9 mouse cellular contexts compared by ENCODE assay signal in the genomic region with DNA sequence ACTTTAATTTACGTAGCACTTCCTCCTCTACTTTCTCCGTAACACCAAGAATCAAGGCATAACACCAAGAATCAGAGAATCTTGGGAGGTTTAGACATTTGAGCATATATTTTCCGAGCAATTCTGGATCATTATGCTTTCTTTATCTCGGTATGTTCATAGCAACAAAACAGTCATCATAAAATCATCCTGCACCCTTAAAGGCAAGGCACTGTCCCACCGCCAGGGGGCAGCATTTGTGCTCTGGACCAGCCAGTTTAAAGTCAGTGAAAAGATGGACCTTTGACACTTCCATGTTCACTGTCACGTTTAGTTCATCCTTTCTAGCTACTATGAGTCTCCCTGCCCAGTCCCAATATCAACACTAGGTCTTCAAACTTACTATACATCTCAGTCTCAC.
DNase-seq lines count a peak whose midpoint lies in the region; ATAC-seq lines count a peak whose summit lies in the region.
"Had no signal": no experiment of that assay in that cellular context is flagged by ENCODE, and none has a peak within 500 bp of the region (broad histone marks: within the 10 kb centered on the region; RNA-seq: fewer than 3 reads in every experiment).

No protein-coding gene starts in this region.

- 57% methylated on average over 6 of the region's 6 CpGs for WGBS in liver, embryonic 11.5 days
- WGBS in forebrain, embryonic 13.5 days = 60% methylated on average over 6 of the region's 6 CpGs
- whole genome bisulfite sequencing in midbrain, embryonic 14.5 days = 69% methylated on average over 6 of the region's 6 CpGs

- no peaks in the 10 kb centered on the region for H3K36me3 ChIP-seq in liver, embryonic 11.5 days (ENCODE audit: control insufficient read depth, insufficient read depth, low read length)
- H3K36me3 ChIP-seq in forebrain, embryonic 13.5 days (ENCODE audit: poor library complexity, severe bottlenecking) = no peaks in the 10 kb centered on the region
- no peaks in the 10 kb centered on the region for H3K36me3 ChIP-seq in midbrain, embryonic 14.5 days (ENCODE audit: control insufficient read depth, insufficient read depth, low read length)

- no peaks in the 10 kb centered on the region for H3K9me3 ChIP-seq in liver, embryonic 11.5 days (ENCODE audit: control insufficient read depth, low read length)
- no peaks in the 10 kb centered on the region for H3K9me3 ChIP-seq in forebrain, embryonic 13.5 days (replicated peaks)
- H3K9me3 ChIP-seq in midbrain, embryonic 14.5 days (ENCODE audit: control insufficient read depth, low read length) = no peaks in the 10 kb centered on the region
- H3K9me3 ChIP-seq: megakaryocyte, embryonic 14.5 days had no signal

- no peaks in the 10 kb centered on the region for H3K27me3 ChIP-seq in liver, embryonic 11.5 days (replicated peaks; ENCODE audit: control insufficient read depth, insufficient read depth, low read length)
- H3K27me3 ChIP-seq in forebrain, embryonic 13.5 days = no peaks in the 10 kb centered on the region
- no peaks in the 10 kb centered on the region for H3K27me3 ChIP-seq in midbrain, embryonic 14.5 days (ENCODE audit: control insufficient read depth, insufficient read depth, low read length)
- H3K27me3 ChIP-seq: megakaryocyte, embryonic 14.5 days had no signal

- H3K4me1 ChIP-seq in liver, embryonic 11.5 days (replicated peaks; ENCODE audit: control insufficient read depth, insufficient read depth, low read length) = no peaks in the 10 kb centered on the region
- no peaks in the 10 kb centered on the region for H3K4me1 ChIP-seq in forebrain, embryonic 13.5 days
- H3K4me1 ChIP-seq in midbrain, embryonic 14.5 days (ENCODE audit: control insufficient read depth, insufficient read depth, low read length) = no peaks in the 10 kb centered on the region

- ATAC-seq in cerebellum, adult (ENCODE audit: insufficient number of reproducible peaks, low FRiP score, low TSS enrichment) = no peak
- ATAC-seq in liver, embryonic 11.5 days (replicated peaks; ENCODE audit: low FRiP score) = no peak
- ATAC-seq in forebrain, embryonic 13.5 days = no peak
- ATAC-seq in midbrain, embryonic 14.5 days (ENCODE audit: low FRiP score, low TSS enrichment) = no peak

- DNase-seq in cerebellum, postnatal 14 days = peak; percentile 79 to 89
- peak; percentile 35 for DNase-seq in liver
- no peak for DNase-seq in liver, embryonic 11.5 days (ENCODE audit: low spot score)
- DNase-seq in c-Kit-negative CD71-positive TER-119-positive erythroid progenitor cells, embryonic 14.5 days (ENCODE audit: low read depth, low spot score) = peak; percentile 11
- DNase-seq in naive thymus-derived CD4-positive, alpha-beta T cell, adult 2 months (ENCODE audit: low read depth) = peak; percentile 45
- no peak for DNase-seq in midbrain, embryonic 14.5 days

- H3K27ac ChIP-seq in liver, embryonic 11.5 days (ENCODE audit: low read depth, low read length) = no peak overlapping the region
- H3K27ac ChIP-seq in forebrain, embryonic 13.5 days = no peak overlapping the region
- no peak overlapping the region for H3K27ac ChIP-seq in midbrain, embryonic 14.5 days (replicated peaks; ENCODE audit: low read depth, low read length)

- no peak overlapping the region for H3K9ac ChIP-seq in liver, embryonic 11.5 days (ENCODE audit: low read depth, low read length)
- H3K9ac ChIP-seq in forebrain, embryonic 13.5 days = no peak overlapping the region
- H3K9ac ChIP-seq in midbrain, embryonic 14.5 days (replicated peaks; ENCODE audit: low read length) = no peak overlapping the region

- no peak overlapping the region for H3K4me2 ChIP-seq in liver, embryonic 11.5 days
- no peak overlapping the region for H3K4me2 ChIP-seq in forebrain, embryonic 13.5 days
- H3K4me2 ChIP-seq in midbrain, embryonic 14.5 days (ENCODE audit: low read length) = no peak overlapping the region

- H3K4me3 ChIP-seq in liver, embryonic 11.5 days (ENCODE audit: low read depth, low read length) = no peak overlapping the region
- no peak overlapping the region for H3K4me3 ChIP-seq in forebrain, embryonic 13.5 days
- no peak overlapping the region for H3K4me3 ChIP-seq in midbrain, embryonic 14.5 days (replicated peaks; ENCODE audit: low read depth, low read length)
- H3K4me3 ChIP-seq: megakaryocyte, embryonic 14.5 days had no signal

Comparison
In these comparisons a context has a peak if more than half of its experiments do, and no peak if none do; other contexts are left out.
1. DNase-seq: peak in cerebellum, postnatal 14 days (2 of 2), liver (single experiment), c-Kit-negative CD71-positive TER-119-positive erythroid progenitor cells, embryonic 14.5 days (single experiment) and naive thymus-derived CD4-positive, alpha-beta T cell, adult 2 months (single experiment); none in liver, embryonic 11.5 days (single experiment) and midbrain, embryonic 14.5 days (single experiment).